Mouse (Mus musculus) ES-E14 (cell line): Measurements from ENCODE around the gene Rtraf. TPM values are rescaled to one million over a fixed set of nuclear protein-coding genes. Genes with fewer than 3 reads are reported as not detected.
"Not testable (repeated sequence)": the region's sequence is repeated elsewhere in the genome, so short reads cannot be mapped to it uniquely, and the experiment has no call there.

Source experiments
- DNase-seq: peaks from one replicate; pipeline ENCODE4 v3.0.0-alpha.2; 2013; ENCODE audit warnings: low read depth, low spot score
- H3K27ac ChIP-seq: 2 replicates; pipeline ENCODE4 v1.5.1; 2012; ENCODE audit warnings: low read depth, mild to moderate bottlenecking, low read length, moderate library complexity, mixed read lengths; ENCODE audit not compliant: poor library complexity, insufficient read depth, severe bottlenecking
- H3K36me3 ChIP-seq: 2 replicates; pipeline ENCODE4 v1.6.1; 2012; ENCODE audit warnings: mild to moderate bottlenecking, low read length, moderate library complexity, mixed read lengths; ENCODE audit not compliant: control insufficient read depth, poor library complexity, insufficient read depth, severe bottlenecking
- H3K4me1 ChIP-seq, 2 experiments: fragments of 150-350 bp in 1 of 2; sonication (generic) in 1 of 2; 2 replicates each; pipeline ENCODE4 v1.6.1; 2012; ENCODE audit warnings: low read length in 2 of 2, mild to moderate bottlenecking in 1 of 2, mixed read lengths in 1 of 2; ENCODE audit not compliant: control insufficient read depth in 2 of 2, insufficient read depth in 2 of 2, poor library complexity in 1 of 2
- H3K4me3 ChIP-seq, 2 experiments: fragments of 150-350 bp in 1 of 2; sonication (generic) in 1 of 2; 2 replicates each; pipeline ENCODE4 v1.5.1; 2012; ENCODE audit warnings: low read length in 2 of 2, low read depth in 1 of 2, mild to moderate bottlenecking in 1 of 2, mixed read lengths in 1 of 2; ENCODE audit not compliant: insufficient read depth in 1 of 2, poor library complexity in 1 of 2, severe bottlenecking in 1 of 2
- H3K9ac ChIP-seq: 2 replicates; pipeline ENCODE4 v1.6.1; 2012; ENCODE audit warnings: low read depth, mild to moderate bottlenecking, low read length, mixed read lengths; ENCODE audit not compliant: poor library complexity, insufficient read depth, severe bottlenecking
- H3K9me3 ChIP-seq: fragments of 150-350 bp; sonication (generic); 2 replicates; pipeline ENCODE4 v1.6.1; 2012; ENCODE audit warnings: low read depth, mild to moderate bottlenecking, low read length; ENCODE audit not compliant: control insufficient read depth, insufficient read depth
- CHD2 ChIP-seq: IDR thresholded peaks from 2 replicates; pipeline ENCODE4 v1.6.1; 2014; ENCODE audit warnings: mild to moderate bottlenecking, low read depth, low read length, inconsistent platforms
- HCFC1 ChIP-seq: IDR thresholded peaks from 2 replicates; pipeline ENCODE4 v1.6.1; 2012; ENCODE audit warnings: low read length, inconsistent platforms, borderline replicate concordance; ENCODE audit not compliant: insufficient read depth
- MAFK ChIP-seq: IDR thresholded peaks from 2 replicates; pipeline ENCODE4 v1.6.1; 2014; ENCODE audit warnings: mild to moderate bottlenecking, low read depth, low read length, inconsistent platforms; ENCODE audit not compliant: insufficient read depth
- ZC3H11A ChIP-seq: IDR thresholded peaks from 2 replicates; pipeline ENCODE4 v1.6.1; 2012; ENCODE audit warnings: low read depth, mild to moderate bottlenecking, inconsistent platforms, low read length, borderline replicate concordance
- ZNF384 ChIP-seq: IDR thresholded peaks from 2 replicates; pipeline ENCODE4 v1.6.1; 2012; ENCODE audit warnings: low read depth, low read length, inconsistent platforms
- in situ Hi-C, 2 experiments: fragments of 600-800 bp; cut with MboI; formaldehyde crosslinking; loops; one replicate each; pipeline ENCODE4 v1.15.1; 2025; ENCODE audit warnings: low sequenced_read_pairs in 2 of 2, inconsistent platforms in 1 of 2; ENCODE audit not compliant: unreplicated experiment in 2 of 2
- total RNA-seq: library from RNA; depleted of rRNA; stranded (reverse); fragments of 300-350 nt; gene quantifications from 2 replicates; pipeline ENCODE4 v1.2.3, GENCODE M21; 2012; rRNA removed

Rtraf gene
- total RNA-seq, result 87.8 and 118 TPM in 2 replicates

DNA sequence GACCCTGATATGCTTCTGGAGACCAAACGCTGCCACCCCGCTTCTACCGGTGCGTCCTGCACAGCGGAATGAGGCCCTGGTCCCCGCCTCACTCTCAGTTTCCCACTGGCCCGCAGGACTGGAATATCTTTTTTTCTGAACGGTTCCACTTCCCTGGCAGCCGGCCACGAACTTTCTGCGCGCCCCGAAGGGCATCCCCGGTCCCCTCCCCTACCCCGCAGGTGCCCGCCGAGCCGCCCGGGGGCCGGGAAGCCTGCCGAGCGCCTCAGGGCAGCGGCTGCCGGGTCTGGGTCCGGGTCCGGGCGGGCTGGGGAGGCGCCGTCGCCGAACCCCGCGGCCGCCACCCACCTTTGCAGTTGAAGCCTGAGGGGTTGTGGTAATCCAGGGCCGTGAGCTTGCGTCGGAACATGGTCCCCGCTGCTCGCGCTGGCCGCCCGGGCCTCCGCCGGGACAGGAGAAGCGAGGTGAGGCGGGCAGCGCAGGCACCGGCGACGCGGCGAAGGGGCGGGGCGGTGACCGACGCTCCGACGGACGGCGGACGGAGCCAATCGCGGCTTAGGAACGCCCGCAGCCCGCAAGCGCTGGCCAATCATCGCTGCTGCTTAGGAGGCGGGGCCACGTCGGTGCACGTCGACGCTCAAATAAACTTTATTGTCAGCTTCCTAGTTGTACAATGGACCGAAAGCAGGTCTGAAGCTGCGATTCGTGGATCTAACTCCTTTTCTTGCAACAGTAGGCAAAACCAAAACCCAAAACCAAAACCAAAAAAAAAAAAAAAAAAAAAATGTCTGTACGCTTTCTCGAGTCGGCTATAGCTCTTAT lies at the start of gene Rtraf:
Rtraf (minus strand) TSS at position 504 of the 822 bp plus-strand sequence.
- in situ Hi-C loops, result no loop called here
- H3K27ac ChIP-seq, result peak within 1 kb of the TSS; percentile 70; the same call in 1 of the 2 replicates
- TF ChIP-seq ZNF384 (peak; percentile 85), ZC3H11A (no peak), CHD2 (peak; percentile 76), MAFK (no peak), HCFC1 (peak; percentile 67; the same call in 1 of the 2 replicates)
- H3K4me1 ChIP-seq, result no peaks in the 10 kb centered on the region; a peak in 1 of 4 replicates
- H3K9me3 ChIP-seq, result no peaks in the 10 kb centered on the region
- H3K36me3 ChIP-seq, result peaks cover 12% of the 10 kb centered on the region
- H3K9ac ChIP-seq, result peak within 1 kb of the TSS; percentile 98
- peak; percentile 84 for DNase-seq
- H3K4me3 ChIP-seq, result peak within 1 kb of the TSS; percentile 96 to 99

DNA sequence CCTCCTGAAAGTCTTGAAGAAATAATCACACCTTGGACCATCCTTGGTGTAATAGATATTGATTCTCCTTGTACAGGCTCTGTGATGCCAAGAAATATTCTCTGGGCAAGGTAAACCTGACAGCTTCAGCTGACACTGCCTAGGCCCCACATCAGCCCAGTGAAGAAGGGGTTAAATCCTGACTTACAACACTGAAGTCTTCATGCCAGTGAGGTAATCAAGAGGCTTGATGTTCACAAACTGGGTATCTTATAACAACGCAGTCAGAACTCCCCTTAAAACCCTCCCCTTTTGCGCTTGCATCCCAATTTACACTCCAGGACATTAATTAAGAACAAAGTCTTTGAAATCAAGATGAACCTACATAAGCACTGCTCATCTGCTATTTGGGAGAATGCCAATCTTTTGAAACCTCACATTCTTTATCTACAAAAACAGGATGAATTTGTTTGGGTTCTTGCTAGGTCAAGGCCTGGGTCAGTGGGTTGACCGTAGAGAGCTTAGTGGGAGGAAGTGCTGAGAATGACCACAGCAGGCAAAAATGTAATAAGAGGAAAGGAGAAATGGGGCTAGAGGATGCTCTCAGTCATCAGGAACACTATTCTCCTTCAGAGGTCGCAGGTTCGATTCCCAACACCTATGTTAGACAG lies 43.8 kb upstream of the Rtraf start:
- no peak for TF ChIP-seq ZNF384
- no peak for DNase-seq
- Histone ChIP-seq H3K4me1 (peaks cover 2 to 4% of the 10 kb centered on the region in 2 experiments; a peak in 1 of 4 replicates), H3K4me3 (no peak overlapping the region), H3K27ac (no peak overlapping the region), H3K36me3 (no peaks in the 10 kb centered on the region; the same call in 1 of the 2 replicates), H3K9ac (no peak overlapping the region), H3K9me3 (0 out of 2 replicates have a peak, but pooled peaks cover 2% of the 10 kb centered on the region)
- in situ Hi-C loops, result no loop called here

DNA sequence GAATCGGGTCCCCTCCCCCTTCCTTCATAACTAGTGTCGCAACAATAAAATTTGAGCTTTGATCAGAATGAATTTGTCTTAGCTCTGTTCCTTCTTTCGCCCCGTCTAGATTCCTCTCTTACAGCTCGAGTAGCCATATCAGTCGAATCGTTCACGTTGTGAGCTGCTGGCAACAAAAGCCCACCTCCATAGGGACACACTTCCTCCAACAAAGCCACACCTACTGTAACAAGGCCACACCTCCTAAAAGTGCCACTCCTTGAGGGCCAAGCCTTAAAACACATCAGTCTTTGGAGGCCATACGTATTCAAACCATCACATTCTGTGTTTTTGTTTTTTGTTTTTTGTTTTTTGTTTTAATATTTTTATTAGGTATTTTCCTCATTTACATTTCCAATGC lies 41.5 kb upstream of the Rtraf start:
- in situ Hi-C loops, H3K9ac ChIP-seq: not testable (repeated sequence)

DNA sequence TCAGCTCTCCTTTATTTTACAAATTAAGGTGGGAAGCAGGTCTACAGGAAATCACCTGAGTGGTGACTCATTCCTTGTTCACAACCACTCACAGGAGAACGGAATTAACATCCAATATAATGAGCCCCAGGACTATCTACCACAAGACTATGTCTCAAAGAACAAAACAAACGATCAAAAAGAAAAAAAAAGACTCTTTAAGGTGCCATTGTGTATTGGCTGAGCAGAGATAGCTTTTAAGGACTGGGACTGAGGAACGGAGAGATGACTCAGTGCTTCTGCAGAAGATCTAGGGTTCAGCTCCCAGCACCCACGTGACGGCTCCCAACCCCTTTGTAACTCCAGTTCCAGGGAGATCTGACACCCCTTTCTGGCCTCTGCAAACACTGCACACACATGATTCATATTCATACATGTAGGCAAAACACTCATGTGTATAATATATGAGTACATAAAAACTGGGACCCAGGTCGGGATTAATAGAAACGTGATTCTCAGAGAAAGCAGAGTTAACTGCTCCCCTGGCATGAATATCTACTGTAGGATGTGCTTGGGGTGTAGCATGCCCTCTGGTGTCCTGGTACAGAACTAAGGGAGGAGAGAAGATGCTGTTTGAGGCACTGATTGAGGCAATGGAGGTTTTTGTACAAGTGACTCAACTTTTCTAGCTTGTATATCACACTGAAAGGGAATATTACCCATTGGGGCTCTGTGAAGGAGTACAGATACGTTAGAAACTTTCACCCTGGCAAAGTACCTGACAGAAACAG lies 37.9 kb upstream of the Rtraf start:
- Histone ChIP-seq H3K9me3 (0 out of 2 replicates have a peak, but pooled peaks cover 2% of the 10 kb centered on the region), H3K4me3 (no peak overlapping the region), H3K27ac (peak overlapping the region; percentile 97), H3K36me3 (no peaks in the 10 kb centered on the region; the same call in none of the 2 replicates), H3K4me1 (peaks cover 16 to 17% of the 10 kb centered on the region in 2 experiments), H3K9ac (no peak overlapping the region)
- 0 out of 2 replicates have a peak, but pooled peaks have one; percentile 41 for TF ChIP-seq CHD2
- TF ChIP-seq ZC3H11A, result no peak
- TF ChIP-seq MAFK, result peak; percentile 83
- TF ChIP-seq ZNF384, result peak; percentile 94
- no peak for TF ChIP-seq HCFC1
- in situ Hi-C loops, result no loop called here
- peak; percentile 73 for DNase-seq

More for the DNA sequence above, 41.5 kb upstream of the Rtraf start:
- H3K4me3 ChIP-seq, H3K27ac ChIP-seq, H3K9me3 ChIP-seq, H3K4me1 ChIP-seq, DNase-seq, H3K36me3 ChIP-seq: not testable (repeated sequence)
